Mouse (Mus musculus) layer of hippocampus, postnatal 25 days (tissue): ENCODE results near the gene Dlg2. TPM values are rescaled to one million over a fixed set of nuclear protein-coding genes. Genes with fewer than 3 reads are reported as not detected.
A peak's percentile ranks its signal among the peaks of the same experiment; 100 is the strongest.

Experiments
- DNase-seq, 2 experiments: peaks; one replicate each; pipeline ENCODE4 v3.0.0; 2022; ENCODE audit warnings: mixed read lengths in 2 of 2, low spot score in 1 of 2; ENCODE audit errors: extremely low spot score in 1 of 2
- total RNA-seq, 2 experiments: library from RNA; stranded (reverse); gene quantifications; 2 replicates each; pipeline ENCODE4 v1.2.3; 2021

Dlg2 gene
- total RNA-seq, 2 experiments from 2014 or later = 264 to 282 TPM

DNA sequence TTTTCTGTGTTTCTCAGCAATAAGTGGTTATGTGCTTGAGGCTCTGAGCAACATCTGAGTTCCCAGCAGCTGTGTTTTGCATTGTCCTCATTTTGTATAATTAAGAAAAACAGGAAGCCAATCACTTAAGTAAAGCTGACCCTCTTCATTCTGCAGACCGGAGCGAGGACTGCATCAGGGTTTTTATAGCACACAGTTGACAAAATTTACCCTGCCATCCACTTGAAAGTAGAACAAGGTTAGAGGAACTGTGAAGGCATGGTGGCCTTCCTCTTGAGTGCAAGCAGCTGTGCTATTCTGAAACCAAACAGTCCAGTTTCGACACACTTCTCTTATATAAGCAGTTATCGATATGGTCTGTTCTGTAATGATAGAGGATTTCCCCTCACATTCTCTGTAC lies 947.3 kb downstream of the Dlg2 start:
- no peak for DNase-seq

DNA sequence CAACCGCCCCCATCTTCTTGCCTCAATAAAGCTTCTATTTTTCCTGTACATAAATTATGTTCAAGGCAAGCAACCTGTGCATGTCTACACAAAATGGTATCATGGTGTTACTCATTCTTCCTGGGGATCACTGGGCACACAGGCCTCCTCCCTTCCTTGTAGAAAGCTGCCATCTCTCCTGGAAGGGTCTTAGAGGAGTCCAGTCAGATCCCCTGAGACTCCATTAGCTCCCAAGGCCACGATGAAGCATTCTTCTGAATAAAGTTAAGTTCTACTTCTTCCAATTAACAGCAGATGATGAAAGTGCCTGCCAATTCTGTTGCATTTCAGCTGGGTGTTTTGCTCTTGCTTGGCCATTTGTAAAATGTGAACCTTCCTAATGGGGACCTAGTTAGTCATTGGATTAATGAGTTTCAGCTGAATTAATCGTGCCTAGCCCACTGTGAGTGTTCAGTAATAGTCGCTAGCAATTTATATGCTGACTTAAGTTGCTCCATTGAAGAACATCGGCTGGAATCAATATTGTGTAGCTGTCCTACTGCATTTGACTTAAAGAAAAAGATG lies 953.3 kb downstream of the Dlg2 start:
- no peak for DNase-seq

DNA sequence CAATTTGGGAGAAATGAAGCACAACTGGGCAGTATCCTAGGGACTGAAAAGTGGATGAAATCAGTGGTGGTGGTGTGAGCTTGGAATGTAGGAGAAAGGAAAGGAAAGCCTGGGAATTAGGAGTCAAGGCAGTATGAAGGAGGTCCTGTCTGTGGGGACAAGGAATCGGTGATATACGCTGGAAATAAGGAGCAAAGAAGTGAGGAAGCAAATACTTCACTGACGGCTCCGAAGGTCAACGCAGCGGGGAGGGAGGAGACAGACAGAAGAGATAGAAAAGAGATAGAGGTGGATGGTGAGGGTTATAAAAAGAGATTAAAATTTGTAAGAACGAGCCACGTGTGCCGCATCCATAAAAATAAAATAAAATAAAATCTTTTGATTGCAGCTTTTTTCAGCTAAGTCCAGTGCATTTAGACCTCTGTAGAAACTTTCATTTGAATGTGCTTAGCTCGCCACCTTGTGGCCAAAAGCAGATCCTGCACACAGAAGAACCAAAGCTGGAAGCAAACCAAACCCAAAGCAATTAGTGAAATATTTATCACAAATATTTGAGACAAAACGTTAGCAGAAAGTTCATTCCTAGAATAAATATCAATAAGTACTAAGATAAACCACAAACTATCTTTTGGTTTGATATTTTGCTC lies 955.2 kb downstream of the Dlg2 start:
- DNase-seq = peak in 1 of 2 experiments; percentile 62

DNA sequence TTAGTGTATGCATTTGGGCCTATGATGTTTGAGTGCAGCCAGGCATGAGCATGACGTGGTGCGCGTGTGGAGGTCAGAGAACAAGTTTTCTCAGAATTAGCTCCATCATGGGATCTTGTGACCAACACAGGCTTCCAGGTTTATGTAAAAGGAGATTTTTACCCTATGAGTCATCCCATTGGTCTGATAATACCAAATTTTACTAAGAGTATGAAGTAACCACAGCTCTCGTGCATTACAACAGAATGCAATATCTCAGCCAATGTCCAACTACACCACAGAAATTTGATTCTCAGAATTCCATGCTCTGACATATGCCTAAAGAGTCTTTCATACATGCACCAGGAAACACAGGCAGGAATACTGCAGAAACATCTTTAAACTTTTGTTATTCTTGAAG lies 956.1 kb downstream of the Dlg2 start:
- DNase-seq = no peak

DNA sequence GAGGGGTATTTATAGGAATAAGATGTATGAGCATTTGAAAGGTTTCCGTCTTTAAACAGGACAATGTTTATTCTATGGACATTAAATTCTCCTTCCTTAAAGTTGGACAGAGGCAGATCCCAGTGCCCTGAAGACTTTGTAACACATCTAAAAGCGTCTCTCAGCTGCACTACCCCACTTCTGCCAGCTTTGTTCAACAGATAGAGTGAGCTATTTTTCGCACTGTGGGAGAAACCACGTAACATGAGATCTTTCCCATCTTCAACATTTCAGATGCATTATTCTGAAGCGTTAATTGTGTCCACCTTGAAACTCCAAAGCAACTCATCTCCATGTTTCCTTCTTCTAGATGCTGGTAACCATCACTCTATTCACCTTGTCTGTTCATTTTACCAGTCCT lies 958.3 kb downstream of the Dlg2 start:
- no peak for DNase-seq

DNA sequence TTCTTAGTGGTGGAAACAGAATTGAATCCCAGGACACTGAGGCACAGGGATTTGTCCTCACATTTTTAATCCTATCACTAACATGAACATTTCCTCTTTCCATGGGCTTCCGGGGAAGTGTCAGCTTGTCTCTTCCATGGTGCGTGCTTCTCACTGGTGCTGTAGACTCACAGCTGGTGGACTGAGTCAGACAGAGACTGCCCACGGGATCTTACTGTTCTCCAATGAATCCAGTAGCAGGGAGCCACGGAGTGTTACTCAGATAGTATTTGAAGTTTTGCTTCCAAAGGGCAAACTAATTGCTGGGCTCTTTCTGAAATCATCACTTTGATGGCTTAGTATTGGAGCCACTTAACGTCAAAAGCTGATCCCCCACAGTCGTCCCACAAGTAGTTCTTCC lies 963.9 kb downstream of the Dlg2 start:
- DNase-seq = no peak

DNA sequence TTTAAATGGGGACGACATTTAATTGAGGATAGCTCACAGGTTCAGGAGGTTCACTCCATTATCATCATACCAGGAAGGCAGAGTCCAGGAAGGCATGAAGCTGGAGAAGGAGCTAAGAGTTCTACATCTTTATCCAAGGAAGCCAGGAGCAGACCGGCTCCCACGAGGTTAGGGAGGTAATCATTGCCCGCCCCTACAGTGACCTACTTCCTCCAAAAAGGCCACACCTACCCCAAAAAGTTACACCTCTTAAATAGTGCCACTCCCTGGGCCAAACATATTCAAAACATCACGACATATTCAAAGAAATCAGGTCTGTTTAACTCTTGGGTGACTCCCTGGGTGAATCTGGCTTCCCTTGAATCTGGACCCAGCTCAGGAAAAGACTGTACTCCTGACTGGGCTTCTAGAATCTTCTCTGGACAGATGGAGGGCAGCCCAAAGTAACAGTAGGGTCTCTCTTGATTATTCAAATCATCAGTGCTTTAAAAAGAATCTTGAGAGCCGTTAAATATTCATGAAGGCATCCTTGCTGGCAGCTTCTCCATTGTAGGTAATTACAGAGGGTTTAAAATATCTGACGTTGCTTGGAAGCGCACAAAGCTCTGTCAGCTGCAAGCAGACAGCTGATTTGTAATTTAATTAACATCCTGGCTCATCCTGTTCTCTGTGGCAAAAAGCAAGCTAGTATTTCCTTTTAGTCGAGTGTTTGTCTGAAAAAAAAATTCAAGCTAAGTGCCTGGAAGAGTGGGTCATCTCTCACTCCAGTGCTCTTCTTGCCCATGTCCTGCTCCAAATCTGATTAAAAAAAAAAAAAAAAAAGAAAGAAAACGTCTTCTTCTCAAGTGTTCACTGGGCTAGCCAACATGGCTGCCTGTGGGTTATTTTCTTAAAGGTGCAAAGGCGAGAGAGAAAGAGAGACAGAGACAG lies 966.2 kb downstream of the Dlg2 start:
- DNase-seq = no peak

DNA sequence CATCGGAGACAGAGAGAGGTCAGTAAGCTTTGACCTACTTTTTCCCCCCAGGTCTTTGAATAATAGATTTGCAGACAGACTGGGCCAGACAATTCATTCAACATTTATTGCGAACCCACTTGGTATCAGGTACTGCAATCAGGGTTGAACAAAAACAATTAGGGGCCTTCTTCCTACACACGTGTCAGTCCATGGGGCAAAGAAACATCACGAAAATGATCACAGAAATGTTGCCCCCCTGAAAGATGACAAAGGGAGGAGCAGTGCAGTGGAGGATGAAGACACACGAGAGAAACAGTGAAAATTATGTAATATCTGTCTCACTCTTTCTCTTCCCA lies 966.9 kb downstream of the Dlg2 start:
- DNase-seq = no peak

DNA sequence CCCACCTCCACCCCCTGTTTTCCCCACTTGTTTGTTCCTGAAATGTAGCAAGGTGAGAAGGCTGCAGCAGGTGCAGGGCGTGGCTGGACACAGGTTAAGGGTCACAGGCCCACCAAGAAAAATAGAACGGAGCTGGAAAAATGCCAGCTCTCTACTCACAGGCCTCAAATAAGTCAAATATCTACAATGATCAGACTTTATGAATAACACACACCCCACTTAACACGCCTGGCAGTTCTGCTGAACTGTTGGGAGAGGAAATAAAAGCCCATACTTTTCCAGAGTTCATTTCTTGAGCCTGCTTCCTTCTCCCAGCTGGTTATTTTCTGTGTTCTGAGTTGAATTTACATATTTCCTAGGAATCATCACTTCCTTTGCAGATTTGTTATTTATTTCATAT lies 967.4 kb downstream of the Dlg2 start:
- DNase-seq = no peak

DNA sequence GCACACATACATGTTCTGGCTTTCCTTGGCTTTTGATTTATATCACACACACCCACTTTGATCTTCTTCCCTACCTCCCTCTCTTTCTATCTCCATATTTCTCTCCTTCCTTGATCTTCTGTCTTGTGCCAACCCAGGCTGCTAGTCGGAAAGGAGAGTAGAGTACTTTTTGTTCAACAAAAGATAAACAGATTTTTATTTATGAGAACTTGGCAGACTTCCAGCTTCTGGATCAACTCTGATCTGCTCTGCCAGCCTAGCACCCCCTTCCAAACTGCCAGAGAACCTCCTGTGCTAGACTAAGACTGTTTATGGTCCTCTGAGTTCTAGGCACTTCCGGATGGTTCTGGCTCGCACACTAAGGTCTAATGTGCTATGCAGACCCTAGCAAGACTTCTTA lies 968.3 kb downstream of the Dlg2 start:
- DNase-seq = no peak

DNA sequence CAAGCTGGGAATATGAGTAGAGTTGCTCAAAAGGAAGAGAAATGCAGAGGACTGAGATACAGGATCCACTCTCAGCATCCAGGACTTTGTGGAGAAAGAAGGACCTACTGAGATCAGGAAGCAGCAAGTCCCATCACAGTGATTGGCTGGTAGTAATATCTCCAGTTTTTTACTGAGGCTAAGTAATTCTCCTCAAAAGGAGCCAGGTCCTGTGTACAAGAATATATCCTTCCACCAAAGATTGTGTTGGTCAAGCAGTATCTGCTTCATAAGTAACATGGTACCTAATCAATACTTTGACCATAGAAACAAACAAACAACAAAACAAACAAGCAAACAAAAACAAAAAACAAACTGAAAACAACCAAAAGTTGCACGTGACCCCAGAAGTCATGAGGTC lies 980.3 kb downstream of the Dlg2 start:
- no peak for DNase-seq

DNA sequence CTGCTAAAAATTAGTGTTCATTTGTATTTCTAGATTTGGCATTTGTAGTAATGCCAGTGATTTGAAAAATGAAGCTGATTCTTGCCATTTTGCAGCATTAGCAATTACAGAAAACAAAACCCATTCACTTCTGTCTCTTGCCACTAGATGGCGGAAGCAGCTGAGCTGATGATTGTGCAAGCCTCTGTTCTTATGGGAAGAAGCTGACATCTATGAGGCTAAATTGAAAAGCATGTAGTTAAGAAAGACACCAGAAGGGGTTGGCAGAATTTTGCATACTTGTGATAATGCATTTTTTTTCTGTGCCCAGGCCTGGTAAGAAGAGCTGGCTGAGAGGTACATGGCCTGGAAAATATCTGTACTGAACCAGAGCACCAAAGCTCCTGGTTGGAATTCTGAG lies 980.7 kb downstream of the Dlg2 start:
- DNase-seq = peak in 1 of 2 experiments; percentile 68

DNA sequence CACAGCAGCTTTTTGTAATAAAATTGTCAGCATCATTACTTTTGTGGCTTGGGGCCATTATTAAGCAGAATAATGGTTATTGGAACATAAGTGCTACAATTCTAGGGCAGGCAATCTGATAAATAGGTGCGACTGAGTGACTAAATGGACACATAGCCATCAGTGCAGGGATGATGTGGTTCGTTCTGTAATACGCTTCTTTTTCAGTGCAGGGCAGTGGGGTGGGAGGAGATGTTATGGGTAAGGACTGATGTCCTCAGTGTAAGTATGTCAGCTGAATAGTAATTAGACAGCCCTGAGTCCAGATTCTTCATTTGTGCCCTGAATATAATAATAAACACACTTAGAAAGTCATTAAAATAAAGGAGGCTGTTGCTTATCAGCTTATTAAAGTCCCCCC lies 984.9 kb downstream of the Dlg2 start:
- no peak for DNase-seq

DNA sequence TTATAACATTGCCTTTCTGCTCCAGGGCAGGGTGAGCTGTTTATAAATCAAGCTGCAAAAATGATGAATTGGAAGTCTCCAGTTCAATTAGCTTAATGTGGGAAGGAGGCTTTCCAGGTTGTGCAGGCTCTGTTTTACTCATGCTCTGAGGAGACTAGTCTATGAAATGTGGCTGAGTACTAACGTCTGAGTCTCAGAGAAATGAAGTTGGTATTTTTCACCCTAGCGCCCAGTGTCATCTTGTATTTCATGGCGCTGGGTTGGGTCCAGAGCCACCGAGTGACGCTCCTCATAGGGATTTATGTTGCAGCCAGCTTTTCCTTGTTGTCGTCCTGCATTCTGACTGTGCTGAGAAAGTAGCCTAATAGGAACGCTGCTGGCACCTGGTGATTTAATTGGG lies 986.8 kb downstream of the Dlg2 start:
- no peak for DNase-seq

DNA sequence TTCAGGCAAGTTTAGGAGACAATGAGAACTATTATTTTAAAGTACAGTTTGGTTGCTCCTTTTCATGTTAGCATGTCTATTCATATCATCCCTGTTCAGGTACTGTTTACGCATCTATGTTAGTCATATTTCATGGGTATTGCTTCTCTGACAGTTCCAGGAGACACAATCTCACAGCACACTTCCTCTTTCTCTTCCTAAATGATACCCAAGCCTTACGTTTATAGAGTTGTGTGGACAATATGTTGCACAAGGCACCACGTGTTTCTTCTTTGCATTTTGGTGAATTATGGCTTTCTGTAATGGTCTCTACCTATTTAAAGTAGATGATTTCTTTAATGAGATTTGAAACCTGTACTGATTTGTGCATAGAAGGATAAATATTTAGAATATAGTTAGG lies 990.6 kb downstream of the Dlg2 start:
- no peak for DNase-seq

DNA sequence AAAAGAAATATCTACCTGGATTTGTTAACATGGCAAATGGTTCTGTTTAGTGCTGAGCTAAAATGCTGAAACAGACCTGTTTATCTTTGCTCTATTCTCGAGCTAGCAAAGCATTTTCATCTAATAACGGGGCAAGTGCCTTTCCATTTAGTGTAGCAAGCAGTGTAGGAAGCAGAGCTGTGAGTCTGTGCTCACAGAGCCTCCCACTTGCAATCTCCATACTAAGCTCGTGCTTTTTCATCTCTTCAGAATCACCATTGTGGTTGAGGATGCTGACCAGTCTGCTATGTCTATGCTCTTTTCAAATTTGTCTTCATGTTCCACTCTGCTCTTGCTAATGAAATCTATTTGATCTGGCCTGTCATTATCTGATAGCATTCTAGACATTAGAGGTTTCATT lies 1002.7 kb downstream of the Dlg2 start:
- no peak for DNase-seq

DNA sequence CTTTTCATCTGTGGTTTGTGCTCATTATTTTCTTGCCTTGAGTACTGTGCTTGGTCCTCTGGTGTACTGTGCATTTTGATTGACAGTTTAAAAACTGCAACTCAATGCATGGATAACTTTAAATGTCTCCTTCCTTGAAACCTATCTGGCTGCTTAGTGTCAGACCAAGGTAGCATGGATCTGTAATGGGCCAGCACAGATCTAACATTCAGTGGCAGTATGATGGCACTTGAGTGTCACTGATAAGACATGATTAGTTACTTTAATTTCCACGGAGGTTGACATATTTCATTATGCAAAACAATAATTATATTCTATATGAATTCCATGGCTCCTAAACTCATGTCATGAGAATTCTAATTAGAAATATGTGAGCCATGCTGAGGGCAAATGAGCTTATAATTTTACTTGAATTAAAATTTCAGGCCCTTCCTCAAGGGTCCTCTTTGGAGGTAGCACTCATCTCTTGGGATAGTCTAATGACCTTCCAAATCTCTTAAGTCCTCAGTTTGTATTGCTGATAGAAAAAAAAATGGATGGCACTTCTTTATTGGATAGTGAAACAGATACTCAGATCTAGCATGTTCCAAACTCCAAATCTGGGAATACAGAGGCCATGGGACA lies 1005.2 kb downstream of the Dlg2 start:
- no peak for DNase-seq

DNA sequence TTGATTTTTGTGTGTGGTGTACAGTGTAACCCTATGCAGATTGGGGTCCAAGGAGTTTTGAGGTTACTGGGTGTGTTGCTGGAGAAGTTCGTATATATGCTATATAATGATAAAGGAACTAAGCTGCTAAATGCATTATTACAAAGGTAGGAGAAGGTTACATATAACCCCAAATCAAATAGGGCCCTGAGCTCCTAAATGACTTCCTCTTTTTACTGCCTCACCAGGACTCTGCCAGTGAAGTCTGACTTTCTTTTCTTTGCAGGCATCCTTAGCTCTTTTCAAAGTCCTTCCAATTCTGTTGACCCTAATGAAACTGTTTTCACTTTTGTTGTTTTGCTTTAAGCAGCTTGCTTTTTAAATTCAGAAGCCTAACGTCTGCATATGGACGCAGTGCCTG lies 1016.8 kb downstream of the Dlg2 start:
- no peak for DNase-seq

DNA sequence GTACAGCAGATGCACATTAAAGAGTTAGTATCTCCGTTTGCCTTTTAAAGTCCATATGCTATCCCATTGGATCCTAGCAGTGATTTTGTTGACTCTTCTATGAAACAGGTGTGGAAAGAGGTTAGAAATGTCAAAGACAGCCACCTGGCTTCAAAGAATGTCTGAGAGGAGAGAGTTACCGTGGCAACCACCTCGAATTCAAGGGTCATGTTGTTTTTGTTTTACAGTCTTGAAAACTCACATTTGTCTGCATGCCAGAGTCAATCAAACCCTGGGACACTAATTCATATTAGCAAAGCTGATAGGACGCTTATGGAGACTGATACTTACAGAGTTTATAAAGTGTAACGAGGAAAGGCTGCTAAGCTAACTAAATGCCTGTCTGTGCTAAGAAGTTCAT lies 1019.1 kb downstream of the Dlg2 start:
- DNase-seq = no peak

DNA sequence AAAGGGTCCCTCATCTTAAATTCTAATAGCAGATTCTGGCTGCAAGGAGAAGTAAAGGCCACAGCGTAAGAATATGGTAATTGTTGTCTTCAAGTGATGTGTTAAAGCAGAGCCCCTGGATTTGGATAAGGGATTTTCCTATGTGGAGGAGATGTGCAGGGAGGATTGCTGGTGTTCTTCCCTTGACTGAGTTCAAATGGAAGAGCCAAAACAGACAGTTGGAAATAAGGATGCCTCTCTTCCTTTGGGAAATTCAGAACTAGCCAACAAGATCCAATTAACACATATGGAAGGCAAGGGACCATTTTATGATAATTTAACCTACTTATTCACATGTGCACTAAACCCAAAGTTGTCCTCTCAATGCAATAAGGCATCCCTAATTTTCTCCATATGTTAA lies 1034.6 kb downstream of the Dlg2 start:
- DNase-seq = no peak

DNA sequence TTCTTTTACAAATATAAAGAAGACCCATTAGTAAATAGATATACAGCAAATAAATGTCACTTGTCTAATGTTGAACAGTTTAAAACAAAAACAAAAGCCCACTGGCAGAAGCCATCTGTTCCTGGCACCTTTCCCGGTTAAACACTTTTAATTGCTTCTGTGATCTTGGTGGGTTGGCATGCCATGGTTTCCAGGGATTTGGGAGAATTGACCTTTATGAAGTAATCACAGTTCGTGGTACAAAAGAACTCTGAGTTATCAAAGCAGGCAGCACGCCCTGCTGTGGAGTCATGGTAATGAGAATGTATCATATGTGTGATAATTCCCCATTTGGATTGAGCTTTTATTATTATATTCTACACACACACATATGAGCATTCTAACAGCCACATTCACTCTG lies 1038.0 kb downstream of the Dlg2 start:
- DNase-seq = peak; percentile 24 to 37
